7 mouse cellular contexts compared by ENCODE assay signal in genomic region chr12:56689736-56690135, GRCm38 (mm10). TPM values are rescaled to one million over a fixed set of nuclear protein-coding genes. Genes with fewer than 3 reads are reported as not detected.
DNase-seq lines count a peak whose midpoint lies in the region; ATAC-seq and TF ChIP-seq lines count a peak whose summit lies in the region.

No protein-coding gene starts in this region.

- 0 out of 2 replicates have a peak, but pooled peaks have one; percentile 26 for ATAC-seq in granulocyte monocyte progenitor cell, adult 5-6 weeks (replicated peaks; ENCODE audit: poor library complexity, severe bottlenecking)
- ATAC-seq in midbrain, postnatal 0 days (ENCODE audit: low FRiP score) = no peak

- TF ChIP-seq CTCF in layer of hippocampus, adult 2 months (conservative IDR thresholded peaks at IDR 0.05) = peak; percentile 56
- TF ChIP-seq CTCF in midbrain, postnatal 0 days (IDR thresholded peaks at IDR 0.05) = peak; percentile 58
- no peak for TF ChIP-seq CTCF in cerebellum, adult 2 months (IDR thresholded peaks at IDR 0.05; ENCODE audit: borderline replicate concordance, insufficient read depth, low read depth, low read length)

- no peak overlapping the region for H3K4me3 ChIP-seq in layer of hippocampus, adult 2 months
- H3K4me3 ChIP-seq in midbrain, postnatal 0 days (ENCODE audit: low read depth, low read length) = no peak overlapping the region
- H3K4me3 ChIP-seq in cerebellum, adult 2 months (replicated peaks; ENCODE audit: insufficient read depth, low read depth, low read length) = no peak overlapping the region

- H3K4me1 ChIP-seq in midbrain, postnatal 0 days (ENCODE audit: insufficient read depth, low read length) = no peaks in the 10 kb centered on the region
- H3K4me1 ChIP-seq in cerebellum, adult 2 months (ENCODE audit: control insufficient read depth, insufficient read depth, low read length) = no peaks in the 10 kb centered on the region

- no peaks in the 10 kb centered on the region for H3K9me3 ChIP-seq in midbrain, postnatal 0 days (ENCODE audit: low read length)

- no peak for DNase-seq in layer of hippocampus, adult 2 months (ENCODE audit: low spot score in 2 of 2)
- DNase-seq in layer of hippocampus, postnatal 14 days (ENCODE audit: low spot score in 2 of 2) = no peak
- DNase-seq in embryo, embryonic 10 days (ENCODE audit: low spot score) = peak; percentile 88
- no peak for DNase-seq in midbrain, postnatal 0 days (ENCODE audit: low spot score)
- DNase-seq in cerebellum, adult 2 months = no peak
- DNase-seq in spleen, postnatal 14 days (ENCODE audit: low spot score in 2 of 2) = no peak

- H3K4me2 ChIP-seq in midbrain, postnatal 0 days (ENCODE audit: low read depth, low read length, poor library complexity, severe bottlenecking) = no peak overlapping the region

- no peak for TF ChIP-seq POLR2A in cerebellum, adult 2 months (IDR thresholded peaks at IDR 0.05; ENCODE audit: borderline replicate concordance, insufficient read depth, low read length)

- H3K27ac ChIP-seq in layer of hippocampus, adult 2 months = no peak overlapping the region
- no peak overlapping the region for H3K27ac ChIP-seq in midbrain, postnatal 0 days (ENCODE audit: low read depth, low read length)
- H3K27ac ChIP-seq in cerebellum, adult 2 months (ENCODE audit: insufficient read depth, low read length) = no peak overlapping the region

- 1% methylated on average over 25 of the region's 25 CpGs for WGBS in midbrain, postnatal 0 days
- 2% methylated on average over 25 of the region's 25 CpGs for WGBS in cerebellum, adult 2 months

- H3K36me3 ChIP-seq in midbrain, postnatal 0 days (ENCODE audit: insufficient read depth, low read length) = no peaks in the 10 kb centered on the region

- H3K9ac ChIP-seq in midbrain, postnatal 0 days (replicated peaks; ENCODE audit: low read length, poor library complexity, severe bottlenecking) = no peak overlapping the region

- peaks cover 90% of the 10 kb centered on the region for H3K27me3 ChIP-seq in midbrain, postnatal 0 days (ENCODE audit: insufficient read depth, low read length)
- peaks cover 13% of the 10 kb centered on the region; the same call in 1 of the 2 replicates for H3K27me3 ChIP-seq in cerebellum, adult 2 months (ENCODE audit: control insufficient read depth, insufficient read depth, low read length)

RNA-seq across cellular contexts. Expression of gene Pax9, which starts 1.8 kb away (rescaled TPM):
- total RNA-seq in layer of hippocampus, adult 2 months (2021) = not detected
- total RNA-seq in layer of hippocampus, postnatal 14 days (2021) = not detected
- not detected in 2 replicates for total RNA-seq in granulocyte monocyte progenitor cell, adult 5-6 weeks (2014; fragmentation: Nextera tagmentation)
- total RNA-seq in granulocyte monocyte progenitor cell, adult 5-6 weeks (2017) = not detected in 2 replicates
- not detected in 2 replicates for total RNA-seq in midbrain, postnatal 0 days (2014; rRNA removed)
- not detected in 2 replicates for polyA plus RNA-seq in midbrain, postnatal 0 days (2015; fragmentation: Nextera tagmentation; extraction: Ambion mirVana)
- polyA plus RNA-seq in cerebellum, adult 2 months (2012; rRNA removed) = not detected in 2 replicates
